Mouse (Mus musculus): ENCODE data around the gene Lrrc10.
"Not testable (repeated sequence)": the region's sequence is repeated elsewhere in the genome, so short reads cannot be mapped to it uniquely, and the experiment has no call there.

Lrrc10 gene

GRCm38 (mm10) chr10:117043497-117044166 lies 1.5 kb upstream of the Lrrc10 start:
- DNase-seq, result not testable (repeated sequence)

- DNase-seq, result no peak
Observed at GRCm38 (mm10) chr10:117049253-117049652, 4.1 kb downstream of the Lrrc10 start.

- DNase-seq, result no peak
Observed at GRCm38 (mm10) chr10:117049961-117050597, 4.9 kb downstream of the Lrrc10 start.

GRCm38 (mm10) chr10:117055668-117056067 lies 10.5 kb downstream of the Lrrc10 start:
- DNase-seq, result no peak

GRCm38 (mm10) chr10:117062894-117063253 lies 17.7 kb downstream of the Lrrc10 start:
- no peak for DNase-seq

GRCm38 (mm10) chr10:117063254-117064021 lies 18.3 kb downstream of the Lrrc10 start, which contains the start of gene Cct2:
TSS of gene Cct2 (minus strand) at chr10:117063814.
- peak; percentile 92 for DNase-seq

GRCm38 (mm10) chr10:117064076-117064475 lies 18.9 kb downstream of the Lrrc10 start:
- no peak for DNase-seq

GRCm38 (mm10) chr10:117069109-117069508 lies 24.0 kb downstream of the Lrrc10 start:
- DNase-seq, result no peak

GRCm38 (mm10) chr10:117072191-117072888 lies 27.2 kb downstream of the Lrrc10 start:
- DNase-seq, result no peak

GRCm38 (mm10) chr10:117073176-117073575 lies 28.0 kb downstream of the Lrrc10 start:
- DNase-seq, result no peak

GRCm38 (mm10) chr10:117078284-117078683 lies 33.1 kb downstream of the Lrrc10 start:
- no peak for DNase-seq

- DNase-seq, result no peak
Observed at GRCm38 (mm10) chr10:117081326-117081725, 36.2 kb downstream of the Lrrc10 start.

- no peak for DNase-seq
Observed at GRCm38 (mm10) chr10:117081914-117082359, 36.8 kb downstream of the Lrrc10 start.

GRCm38 (mm10) chr10:117089628-117090027 lies 44.5 kb downstream of the Lrrc10 start:
- no peak for DNase-seq

GRCm38 (mm10) chr10:117094504-117095329 lies 49.6 kb downstream of the Lrrc10 start:
- no peak for DNase-seq

- no peak for DNase-seq
Observed at GRCm38 (mm10) chr10:117096096-117096495, 51.0 kb downstream of the Lrrc10 start.
